Mouse (Mus musculus): ENCODE data around the gene Cdc26.

The Cdc26 gene

DNA sequence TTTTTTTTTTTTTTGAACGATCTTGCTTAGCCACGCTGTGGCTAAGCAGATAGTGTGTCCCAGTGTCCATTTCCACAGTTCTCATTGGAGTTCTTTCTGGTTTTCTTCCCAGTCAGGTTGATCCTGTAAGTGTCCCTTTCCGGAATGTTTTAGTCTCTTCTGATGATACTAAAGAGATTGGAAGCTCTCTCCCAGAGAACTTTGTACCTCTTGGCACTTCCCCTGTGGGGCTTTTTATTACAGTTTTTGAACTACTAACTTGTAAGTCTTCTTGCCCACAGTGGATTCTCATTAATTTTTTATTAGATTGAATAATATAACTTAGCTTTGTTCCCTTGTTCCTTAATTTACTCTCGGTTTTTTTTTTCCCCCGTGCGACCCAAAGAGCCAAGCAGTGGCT lies 46.9 kb downstream of the Cdc26 start:
- no peak for DNase-seq (ENCODE audit: low read depth)

GRCm38 (mm10) chr4:62360805-62361455 lies 47.5 kb downstream of the Cdc26 start:
- no peak for DNase-seq (ENCODE audit: low read depth)

GRCm38 (mm10) chr4:62360088-62360804 lies 48.2 kb downstream of the Cdc26 start, which contains the start of the genes Fkbp15 and Slc31a1:
Fkbp15 (minus strand) TSS chr4:62360548.
Slc31a1 (plus strand) TSS chr4:62360727.
- DNase-seq (ENCODE audit: low read depth) = peak; percentile 99

- DNase-seq (ENCODE audit: low read depth) = peak; percentile 61
Measured at GRCm38 (mm10) chr4:62359256-62359775, 49.1 kb downstream of the Cdc26 start.

- no peak for DNase-seq (ENCODE audit: low read depth)
Measured at GRCm38 (mm10) chr4:62357631-62358148, 50.8 kb downstream of the Cdc26 start.

GRCm38 (mm10) chr4:62349371-62349770 lies 59.1 kb downstream of the Cdc26 start:
- peak; percentile 38 for DNase-seq (ENCODE audit: low read depth)

DNA sequence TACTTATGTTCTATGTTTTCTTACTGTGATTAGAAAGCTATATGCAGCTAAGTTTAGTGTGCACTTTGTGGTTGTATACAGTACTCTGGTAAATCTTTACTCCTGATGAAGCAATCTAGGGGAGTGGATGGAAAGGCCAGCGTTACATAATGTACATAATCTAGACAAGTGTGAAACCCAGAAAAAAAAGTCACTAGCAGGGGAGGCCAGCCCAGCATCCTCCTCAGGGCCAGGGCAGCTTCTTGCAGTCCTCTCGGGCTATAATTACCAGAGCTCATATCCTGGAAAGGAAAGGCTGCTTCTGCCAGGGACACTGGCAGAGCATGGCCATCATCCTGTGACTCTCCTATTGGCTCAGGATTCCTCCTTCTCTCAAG lies 60.1 kb downstream of the Cdc26 start:
- DNase-seq (ENCODE audit: low read depth) = no peak

DNA sequence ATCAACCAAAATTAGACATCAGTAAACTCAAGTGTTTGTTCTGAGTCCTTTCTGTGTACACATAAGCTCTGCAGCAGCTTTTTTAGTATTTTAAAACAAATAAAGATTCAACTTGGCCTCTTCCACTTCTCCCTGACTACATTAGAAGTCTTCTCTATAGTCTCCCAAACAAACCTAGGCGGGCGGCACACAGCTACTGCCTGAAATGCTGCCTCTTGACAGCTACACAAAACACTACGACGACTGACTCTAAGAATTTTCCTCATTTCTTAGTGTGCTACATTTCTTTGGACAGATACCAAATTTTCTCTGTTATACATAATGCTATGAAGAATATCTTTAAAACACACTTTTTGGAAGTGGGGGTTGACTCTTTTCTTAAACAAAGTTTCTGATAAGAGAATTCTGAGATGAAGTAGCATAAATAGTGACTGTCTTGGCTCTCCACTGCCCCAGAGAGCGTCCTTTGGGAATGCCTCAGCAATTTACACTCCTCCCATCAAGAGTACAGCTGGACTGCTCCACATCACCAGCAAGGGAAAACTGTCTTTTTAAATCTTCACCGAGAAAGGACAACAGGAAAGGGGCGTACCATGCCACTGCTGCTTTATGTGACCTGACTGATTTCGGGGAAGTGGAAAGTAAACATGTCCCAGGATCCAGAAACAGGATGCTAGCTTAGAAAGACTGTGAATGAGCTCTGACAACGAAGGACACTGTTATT lies 60.7 kb downstream of the Cdc26 start:
- no peak for DNase-seq (ENCODE audit: low read depth)

- DNase-seq (ENCODE audit: low read depth) = no peak
Measured at GRCm38 (mm10) chr4:62345827-62346226, 62.6 kb downstream of the Cdc26 start.

- DNase-seq (ENCODE audit: low read depth) = peak; percentile 60
Measured at GRCm38 (mm10) chr4:62344000-62344399, 64.4 kb downstream of the Cdc26 start.

DNA sequence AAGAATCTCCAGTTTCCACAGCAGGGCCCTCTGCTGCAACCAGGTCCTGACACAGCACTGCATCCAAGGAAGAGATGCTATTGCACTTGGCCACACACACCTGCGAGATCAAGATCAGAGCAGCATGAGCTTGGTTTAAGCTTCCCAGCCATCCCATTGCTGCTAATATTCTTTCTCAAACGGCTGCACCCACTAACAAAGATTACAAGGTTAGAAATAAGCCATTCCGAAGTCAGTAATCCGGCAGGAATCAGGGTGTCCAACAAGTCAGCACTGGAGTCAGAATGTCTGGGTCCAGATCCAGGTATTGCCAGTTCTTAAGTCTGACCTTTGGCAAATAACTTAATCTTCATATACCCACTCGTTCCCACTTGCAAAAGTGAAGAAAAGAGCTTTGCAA lies 69.9 kb downstream of the Cdc26 start:
- no peak for DNase-seq (ENCODE audit: low read depth)

All from NIH3T3 (cell line).